In genomic region chr1:105148792-105149191, GRCm38 (mm10) we compare ENCODE assay signal across 16 mouse cellular contexts.
DNase-seq lines count a peak whose midpoint lies in the region; ATAC-seq lines count a peak whose summit lies in the region.
"Had no signal": no experiment of that assay in that cellular context is flagged by ENCODE, and none has a peak within 500 bp of the region (broad histone marks: within the 10 kb centered on the region; RNA-seq: fewer than 3 reads in every experiment).

No protein-coding gene starts in this region.

- no peak for DNase-seq in frontal cortex, postnatal 14 days (ENCODE audit: low spot score in 2 of 2)
- DNase-seq: adrenal gland, adult 2 months; adrenal gland, adult 8-10 months; adrenal gland, postnatal 10 days; adrenal gland, postnatal 14 days; adrenal gland, postnatal 25 days; adrenal gland, postnatal 36 days; B cell, adult 2 months; cerebellum, adult 11 months; cerebellum, adult 11-12 months; cerebellum, adult 18-20 months; cerebellum, adult 2 months had no signal

- ATAC-seq in frontal cortex, adult (ENCODE audit: low TSS enrichment): peak; percentile 72; the same call in 1 of the 2 replicates
- ATAC-seq: activated CD4-positive, CD25-positive, alpha-beta regulatory T cell, adult 4 months; CD4-positive, CD25-positive, alpha-beta regulatory T cell, adult 4 months; Patski had no signal
